Mouse (Mus musculus) heart, embryonic 16.5 days (tissue): ENCODE data around the gene Vmn2r9. TPM values are rescaled to one million over a fixed set of nuclear protein-coding genes. Genes with fewer than 3 reads are reported as not detected.
"Not testable (repeated sequence)": the region's sequence is repeated elsewhere in the genome, so short reads cannot be mapped to it uniquely, and the experiment has no call there.

Experiments
- ATAC-seq: fragments of 200-750 bp; cut with Nextera tagmentation; replicated peaks from 2 replicates; pipeline ENCODE4 v1.8.0; 2017; ENCODE audit warnings: moderate number of reproducible peaks; ENCODE audit not compliant: insufficient read depth, low FRiP score; ENCODE audit errors: extremely low read depth
- H3K27ac ChIP-seq: fragments of 300-500 bp; sonication (generic); 2 replicates; pipeline ENCODE4 v1.5.1; 2014; ENCODE audit warnings: mild to moderate bottlenecking, low read length, control low read depth, moderate library complexity
- H3K27me3 ChIP-seq: fragments of 300-500 bp; sonication (generic); 2 replicates; pipeline ENCODE4 v1.6.1; 2014; ENCODE audit warnings: low read length, mixed read lengths; ENCODE audit not compliant: control insufficient read depth, insufficient read depth
- H3K36me3 ChIP-seq: fragments of 300-500 bp; sonication (generic); 2 replicates; pipeline ENCODE4 v1.6.1; 2014; ENCODE audit not compliant: control insufficient read depth, insufficient read depth
- H3K4me1 ChIP-seq: fragments of 300-500 bp; sonication (generic); 2 replicates; pipeline ENCODE4 v1.6.1; 2014; ENCODE audit warnings: low read length, mixed read lengths; ENCODE audit not compliant: control insufficient read depth, insufficient read depth
- H3K4me2 ChIP-seq: fragments of 300-500 bp; sonication (generic); 2 replicates; pipeline ENCODE4 v1.6.1; 2014; ENCODE audit warnings: low read depth, mild to moderate bottlenecking, control low read depth, low read length
- H3K4me3 ChIP-seq: fragments of 300-500 bp; sonication (generic); 2 replicates; pipeline ENCODE4 v1.5.1; 2014; ENCODE audit warnings: mild to moderate bottlenecking, control low read depth, low read length
- H3K9ac ChIP-seq: fragments of 300-500 bp; sonication (generic); 2 replicates; pipeline ENCODE4 v1.6.1; 2014; ENCODE audit warnings: low read length, control low read depth
- H3K9me3 ChIP-seq: fragments of 300-500 bp; sonication (generic); replicated peaks from 2 replicates; pipeline ENCODE4 v1.6.1; 2016; ENCODE audit warnings: low read length; ENCODE audit not compliant: control insufficient read depth
- WGBS: fragments of 180-500 bp; shearing (Covaris S2); extraction: QIAGEN DNeasy Blood & Tissue Kit; methylation state at CpG from one replicate; pipeline ENCODE4 v1.1.7; 2014; 5-methylcytosine and 5-hydroxymethylcytosine counted together
- polyA plus RNA-seq: library from polyadenylated mRNA; unstranded; fragments of >200 nt; fragmentation: Nextera tagmentation; extraction: Ambion mirVana; gene quantifications from 2 replicates; pipeline ENCODE4 v1.2.1, GENCODE M21; 2015

The Vmn2r9 gene
- not detected in 2 replicates for polyA plus RNA-seq

GRCm38 (mm10) chr5:108852501-108852900, at the start of gene Vmn2r9:
Gene Vmn2r9 (minus strand): TSS chr5:108852601.
- H3K36me3 ChIP-seq, H3K27me3 ChIP-seq, H3K4me3 ChIP-seq, H3K27ac ChIP-seq, H3K9ac ChIP-seq, H3K4me1 ChIP-seq, ATAC-seq, H3K4me2 ChIP-seq, H3K9me3 ChIP-seq: not testable (repeated sequence)
- 52% methylated on average over 1 of the region's 1 CpGs for WGBS

- H3K27ac ChIP-seq, H3K4me3 ChIP-seq, H3K4me2 ChIP-seq, ATAC-seq, H3K36me3 ChIP-seq, H3K27me3 ChIP-seq, H3K4me1 ChIP-seq, H3K9me3 ChIP-seq, H3K9ac ChIP-seq: not testable (repeated sequence)
- WGBS = 21% methylated on average over 1 of the region's 1 CpGs
Observed at GRCm38 (mm10) chr5:108866746-108867145, 14.3 kb upstream of the Vmn2r9 start.

- H3K4me3 ChIP-seq = no peak overlapping the region
- ATAC-seq = no peak
- H3K27me3 ChIP-seq = no peaks in the 10 kb centered on the region
- WGBS = 32% methylated on average over 1 of the region's 1 CpGs
- H3K27ac ChIP-seq = no peak overlapping the region
- no peak overlapping the region for H3K4me2 ChIP-seq
- no peaks in the 10 kb centered on the region for H3K4me1 ChIP-seq
- H3K36me3 ChIP-seq = no peaks in the 10 kb centered on the region
- H3K9ac ChIP-seq = no peak overlapping the region
- no peaks in the 10 kb centered on the region for H3K9me3 ChIP-seq
Observed at GRCm38 (mm10) chr5:108849466-108849865, 2.9 kb downstream of the Vmn2r9 start.

GRCm38 (mm10) chr5:108836156-108836555, 16.2 kb downstream of the Vmn2r9 start:
- H3K27ac ChIP-seq = no peak overlapping the region
- no peaks in the 10 kb centered on the region for H3K9me3 ChIP-seq
- ATAC-seq = no peak
- H3K27me3 ChIP-seq = no peaks in the 10 kb centered on the region
- H3K4me1 ChIP-seq = no peaks in the 10 kb centered on the region
- no peak overlapping the region for H3K4me3 ChIP-seq
- H3K4me2 ChIP-seq = no peak overlapping the region
- WGBS = 67% methylated on average over 1 of the region's 1 CpGs
- H3K36me3 ChIP-seq = no peaks in the 10 kb centered on the region
- no peak overlapping the region for H3K9ac ChIP-seq

- no peak overlapping the region for H3K27ac ChIP-seq
- no peaks in the 10 kb centered on the region for H3K36me3 ChIP-seq
- H3K9me3 ChIP-seq = no peaks in the 10 kb centered on the region
- no peak overlapping the region for H3K9ac ChIP-seq
- no peaks in the 10 kb centered on the region for H3K27me3 ChIP-seq
- no peak overlapping the region for H3K4me2 ChIP-seq
- H3K4me3 ChIP-seq = no peak overlapping the region
- WGBS = 59% methylated on average over 2 of the region's 2 CpGs
- H3K4me1 ChIP-seq = no peaks in the 10 kb centered on the region
- no peak for ATAC-seq
Observed at GRCm38 (mm10) chr5:108823276-108823675, 29.1 kb downstream of the Vmn2r9 start.

- not testable (repeated sequence) for H3K4me3 ChIP-seq, H3K4me2 ChIP-seq, H3K4me1 ChIP-seq, H3K27ac ChIP-seq, H3K36me3 ChIP-seq, ATAC-seq, H3K27me3 ChIP-seq, H3K9ac ChIP-seq, H3K9me3 ChIP-seq
- 63% methylated on average over 2 of the region's 2 CpGs for WGBS
Observed at GRCm38 (mm10) chr5:108808750-108809149, 43.7 kb downstream of the Vmn2r9 start, which contains the start of gene Vmn2r8. Gene Vmn2r8 (minus strand): TSS chr5:108808850.

- no peak overlapping the region for H3K4me3 ChIP-seq
- H3K27ac ChIP-seq = no peak overlapping the region
- 22% methylated on average over 1 of the region's 1 CpGs for WGBS
- H3K4me2 ChIP-seq = no peak overlapping the region
- H3K9ac ChIP-seq = no peak overlapping the region
- H3K36me3 ChIP-seq = no peaks in the 10 kb centered on the region
- ATAC-seq = no peak
- no peaks in the 10 kb centered on the region for H3K4me1 ChIP-seq
- H3K27me3 ChIP-seq = no peaks in the 10 kb centered on the region
- no peaks in the 10 kb centered on the region for H3K9me3 ChIP-seq
Observed at GRCm38 (mm10) chr5:108803646-108804045, 48.8 kb downstream of the Vmn2r9 start.

- not testable (repeated sequence) for H3K4me3 ChIP-seq, H3K36me3 ChIP-seq, H3K9ac ChIP-seq, H3K9me3 ChIP-seq, H3K4me2 ChIP-seq, H3K27me3 ChIP-seq, H3K4me1 ChIP-seq, ATAC-seq, H3K27ac ChIP-seq
- WGBS = 61% methylated on average over 2 of the region's 2 CpGs
Observed at GRCm38 (mm10) chr5:108795263-108795662, 57.1 kb downstream of the Vmn2r9 start, which contains the start of gene Tmed11. Gene Tmed11 (minus strand): TSS chr5:108795363.

GRCm38 (mm10) chr5:108790385-108790784, 62.0 kb downstream of the Vmn2r9 start:
- not testable (repeated sequence) for ATAC-seq
- WGBS = 25% methylated on average over 1 of the region's 1 CpGs

More at GRCm38 (mm10) chr5:108790385-108790784, 62.0 kb downstream of the Vmn2r9 start:
- H3K27me3 ChIP-seq, H3K9ac ChIP-seq, H3K36me3 ChIP-seq, H3K9me3 ChIP-seq, H3K4me3 ChIP-seq, H3K27ac ChIP-seq, H3K4me2 ChIP-seq, H3K4me1 ChIP-seq: not testable (repeated sequence)
